Mouse (Mus musculus): ENCODE measurements at regions not wholly inside any gene's neighbourhood (a gene's known extent, or its start where the extent isn't known, plus 50 kb on each side); places are given as distances from the start of the nearest gene placed in this dataset.

DNA sequence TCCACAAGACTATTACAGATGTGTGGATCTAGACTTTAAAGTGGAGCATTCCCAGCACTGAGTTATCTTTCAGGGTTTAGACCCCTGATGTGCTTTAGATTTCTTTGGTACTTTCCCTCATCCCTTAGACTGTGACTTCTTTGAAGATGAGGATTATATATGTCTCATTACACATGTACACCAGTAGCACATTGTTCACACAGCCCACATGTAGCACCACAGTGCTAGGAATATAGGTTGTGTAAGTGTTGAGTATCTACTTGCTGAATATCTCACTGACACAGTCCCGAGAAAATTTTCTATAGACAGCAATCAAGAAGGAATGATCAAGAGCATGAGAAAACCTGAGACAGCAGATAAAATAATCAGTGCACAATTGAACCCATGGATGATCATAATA lies 243.4 kb upstream of the Brinp1 start:
- DNase-seq, result no peak
- intact Hi-C loops (cut with DNase I), result loop anchor here (5.0 to 10.0 kb wide), 4 partner anchors 557 to 1425 kb away; no protein-coding TSS in a partner anchor

DNA sequence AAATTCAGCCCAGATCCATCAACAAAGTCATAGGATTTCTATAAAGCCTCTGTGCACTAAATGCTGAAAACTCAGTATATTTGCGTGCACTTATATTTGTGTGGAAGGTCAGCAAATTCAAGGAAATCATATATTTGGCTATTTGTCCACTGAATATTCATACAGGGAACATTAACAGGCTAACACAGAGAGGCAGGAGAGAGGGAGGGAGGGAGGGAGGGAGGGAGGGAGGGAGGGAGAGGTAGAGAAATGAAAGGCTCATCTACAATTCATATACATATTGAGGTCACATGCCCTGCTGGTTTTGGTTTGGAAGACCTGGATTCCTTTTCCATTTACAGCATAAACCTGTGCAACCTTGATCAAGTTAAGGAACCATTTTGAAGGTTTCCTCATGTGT lies 241.9 kb upstream of the Brinp1 start:
- intact Hi-C loops (cut with DNase I), result loop anchor here (5.0 to 10.0 kb wide), 4 partner anchors 559 to 1426 kb away; no protein-coding TSS in a partner anchor
- no peak for DNase-seq

DNA sequence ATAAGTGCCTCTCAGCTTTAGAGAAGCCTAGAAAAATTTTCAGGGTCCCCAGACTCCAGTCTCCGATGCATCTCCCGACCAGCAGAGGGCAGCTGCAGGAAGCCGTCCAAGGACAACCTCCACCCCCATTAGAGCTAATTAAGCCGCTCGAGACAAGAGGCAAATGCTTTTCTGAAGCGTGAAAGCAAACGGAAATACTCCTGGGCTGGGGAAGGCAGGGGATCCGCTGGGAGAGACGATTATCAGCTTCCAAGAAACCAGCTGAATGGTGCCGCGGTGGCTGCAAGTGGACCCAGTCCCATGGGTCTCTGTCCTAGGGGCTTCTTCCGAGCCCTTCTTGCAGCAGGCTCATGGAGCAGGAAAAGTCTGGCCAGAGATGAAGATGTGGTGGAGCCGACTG lies 241.4 kb upstream of the Brinp1 start:
- peak; percentile 26 to 50 for DNase-seq
- intact Hi-C loops (cut with DNase I), result loop anchor here (5.0 to 10.0 kb wide), 4 partner anchors 559 to 1427 kb away; no protein-coding TSS in a partner anchor

All from heart, postnatal 36 days (tissue).